Mouse (Mus musculus) bone marrow macrophage, adult 2 months (primary cell): Measurements from ENCODE around the gene Zp3. TPM values are rescaled to one million over a fixed set of nuclear protein-coding genes. Genes with fewer than 3 reads are reported as not detected.

Source experiments
- H3K27ac ChIP-seq: 2 replicates; pipeline ENCODE4 v1.5.1; 2012; ENCODE audit warnings: low read depth, low read length; ENCODE audit not compliant: insufficient read depth
- H3K4me1 ChIP-seq: 2 replicates; pipeline ENCODE4 v1.6.1; 2012; ENCODE audit warnings: low read length; ENCODE audit not compliant: control insufficient read depth, insufficient read depth
- H3K4me3 ChIP-seq: 2 replicates; pipeline ENCODE4 v1.5.1; 2012; ENCODE audit warnings: mild to moderate bottlenecking, low read length, moderate library complexity; ENCODE audit not compliant: insufficient read depth
- CTCF ChIP-seq: IDR thresholded peaks from 2 replicates; pipeline ENCODE4 v1.5.1; 2012; ENCODE audit warnings: low read depth, mild to moderate bottlenecking, low read length, moderate library complexity
- POLR2A ChIP-seq: IDR thresholded peaks from 2 replicates; pipeline ENCODE4 v1.6.1; 2012; ENCODE audit warnings: mild to moderate bottlenecking, low read depth, low read length, borderline replicate concordance
- polyA plus RNA-seq: library from polyadenylated mRNA; stranded (reverse); fragments of >200 nt; gene quantifications from 2 replicates; pipeline ENCODE4 v1.2.4, GENCODE M21; 2012; ENCODE audit not compliant: missing spikeins, insufficient read depth, insufficient read length

Gene Zp3
- not detected in 2 replicates for polyA plus RNA-seq

DNA sequence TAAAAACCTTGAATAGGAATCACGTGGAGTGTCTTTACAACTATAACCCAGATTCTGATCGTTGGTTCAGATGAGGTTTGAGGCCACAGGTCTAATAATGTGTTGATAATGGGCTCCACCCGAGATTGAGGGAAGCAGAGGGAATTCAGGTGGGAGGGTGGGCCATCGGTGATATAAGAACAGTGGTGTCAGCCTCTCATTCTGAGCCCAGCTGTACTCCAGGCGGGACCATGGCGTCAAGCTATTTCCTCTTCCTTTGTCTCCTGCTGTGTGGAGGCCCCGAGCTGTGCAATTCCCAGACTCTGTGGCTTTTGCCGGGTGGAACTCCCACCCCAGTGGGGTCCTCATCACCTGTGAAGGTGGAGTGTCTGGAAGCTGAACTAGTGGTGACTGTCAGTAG, at the start of gene Zp3:
Zp3 (plus strand) TSS at position 196 of the 400 bp plus-strand sequence.
- Histone ChIP-seq H3K4me1 (peaks cover 5% of the 10 kb centered on the region), H3K4me3 (no peak within 1 kb of the TSS), H3K27ac (no peak within 1 kb of the TSS)
- TF ChIP-seq CTCF (no peak), POLR2A (no peak)

GRCm38 (mm10) chr5:135931526-135931925, 48.4 kb upstream of the Zp3 start:
- H3K27ac ChIP-seq: no peak overlapping the region
- no peak for TF ChIP-seq CTCF
- TF ChIP-seq POLR2A: no peak

GRCm38 (mm10) chr5:135932359-135932758, 47.5 kb upstream of the Zp3 start:
- H3K27ac ChIP-seq: no peak overlapping the region
- peak overlapping the region; percentile 55 for H3K4me3 ChIP-seq
- TF ChIP-seq POLR2A (no peak), CTCF (no peak)
- peaks cover 28% of the 10 kb centered on the region for H3K4me1 ChIP-seq

More at GRCm38 (mm10) chr5:135931526-135931925, 48.4 kb upstream of the Zp3 start:
- Histone ChIP-seq H3K4me3 (peak overlapping the region; percentile 34; the same call in 1 of the 2 replicates), H3K4me1 (peaks cover 28% of the 10 kb centered on the region)

DNA sequence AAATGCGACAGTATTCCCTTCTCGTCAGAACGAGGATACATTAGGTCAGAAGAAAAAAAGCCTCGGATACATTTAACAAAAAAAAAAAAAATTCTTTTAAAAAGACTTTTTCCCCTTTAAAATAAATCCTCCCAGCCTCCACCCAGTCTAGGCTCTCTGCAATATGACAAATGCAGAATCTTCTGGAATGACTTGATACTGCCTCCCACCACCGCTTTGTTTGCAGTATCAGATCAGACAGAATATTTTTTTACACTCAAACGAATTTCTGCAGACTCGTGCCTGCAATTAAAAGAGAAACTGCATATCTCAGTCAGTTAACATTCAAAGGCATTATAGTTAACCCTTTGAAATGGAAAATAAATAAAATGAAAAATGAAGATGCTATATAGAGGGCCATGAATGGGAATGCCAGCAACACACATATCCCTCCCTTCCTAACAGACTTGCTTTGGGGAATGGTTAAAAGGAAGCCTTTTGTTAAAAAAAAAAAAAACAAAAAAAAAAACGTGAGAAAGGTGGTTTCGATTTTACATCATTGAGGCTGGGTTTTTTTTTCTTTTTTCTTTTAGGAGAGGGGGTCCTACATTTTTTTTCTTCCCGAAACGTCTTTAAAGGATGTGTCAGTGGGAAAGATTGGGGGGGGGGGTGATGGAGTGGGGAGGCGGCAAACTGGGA, 46.5 kb upstream of the Zp3 start:
- Histone ChIP-seq H3K4me3 (peak overlapping the region; percentile 98), H3K4me1 (peaks cover 28% of the 10 kb centered on the region), H3K27ac (0 out of 2 replicates have a peak overlapping the region, but pooled peaks have one; percentile 3)
- TF ChIP-seq CTCF (no peak), POLR2A (no peak)

DNA sequence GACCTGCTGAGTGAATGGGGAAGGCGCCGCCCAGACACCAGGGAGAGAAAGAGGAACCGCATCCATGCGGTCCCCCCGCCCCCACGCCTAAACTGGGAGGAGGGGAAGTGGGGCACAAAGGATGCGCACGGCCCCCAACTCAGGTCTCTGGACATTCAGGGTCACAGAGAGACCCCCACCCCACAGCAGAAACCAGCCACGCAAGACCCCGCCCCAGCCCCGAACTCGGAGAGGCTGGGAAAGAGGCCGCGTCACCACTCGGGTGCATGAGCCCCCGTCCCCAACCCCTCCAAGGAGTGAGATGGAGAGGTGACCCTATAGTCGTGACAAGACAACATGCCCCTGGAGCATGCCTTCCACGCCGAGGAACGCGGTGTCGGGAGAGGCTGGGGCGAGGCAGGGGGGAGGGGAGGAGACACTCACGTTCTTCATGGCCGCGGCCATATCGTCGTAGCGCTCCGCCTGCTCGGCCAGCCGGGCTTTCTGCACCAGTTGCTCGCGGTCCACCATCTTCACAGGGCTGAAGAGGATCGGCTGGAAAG, 45.9 kb upstream of the Zp3 start:
- Histone ChIP-seq H3K4me1 (peaks cover 28% of the 10 kb centered on the region), H3K27ac (peak overlapping the region; percentile 96), H3K4me3 (peak overlapping the region; percentile 98)
- TF ChIP-seq POLR2A: no peak
- TF ChIP-seq CTCF: no peak

GRCm38 (mm10) chr5:135934481-135935175, 45.3 kb upstream of the Zp3 start, which contains the start of gene Ywhag:
Gene Ywhag, minus strand, starts transcription at chr5:135934616.
- Histone ChIP-seq H3K4me1 (peaks cover 28% of the 10 kb centered on the region), H3K4me3 (peak within 1 kb of the TSS; percentile 98), H3K27ac (peak within 1 kb of the TSS; percentile 96)
- TF ChIP-seq POLR2A (no peak; the same call in 1 of the 2 replicates), CTCF (no peak)

- peak overlapping the region; percentile 69 for H3K27ac ChIP-seq
- peak overlapping the region; percentile 49 for H3K4me3 ChIP-seq
- H3K4me1 ChIP-seq: peaks cover 26% of the 10 kb centered on the region
- TF ChIP-seq CTCF (no peak), POLR2A (no peak)
These were observed 44.7 kb upstream of the Zp3 start for GRCm38 (mm10) chr5:135935176-135935523.

GRCm38 (mm10) chr5:135935641-135936190, 44.2 kb upstream of the Zp3 start:
- no peak overlapping the region for H3K4me3 ChIP-seq
- H3K27ac ChIP-seq: no peak overlapping the region
- H3K4me1 ChIP-seq: peaks cover 21% of the 10 kb centered on the region
- no peak for TF ChIP-seq POLR2A
- TF ChIP-seq CTCF: no peak

GRCm38 (mm10) chr5:135940587-135940986, 39.3 kb upstream of the Zp3 start:
- TF ChIP-seq CTCF (no peak), POLR2A (no peak)
- no peak overlapping the region for H3K4me3 ChIP-seq

More at GRCm38 (mm10) chr5:135940587-135940986, 39.3 kb upstream of the Zp3 start:
- H3K4me1 ChIP-seq: peaks cover 3% of the 10 kb centered on the region
- H3K27ac ChIP-seq: no peak overlapping the region
